Mouse (Mus musculus): Measurements from ENCODE around the gene Filip1. TPM values are rescaled to one million over a fixed set of nuclear protein-coding genes. Genes with fewer than 3 reads are reported as not detected.

Gene Filip1
- polyA plus RNA-seq, 1 experiment = 0.01 TPM

- no peak for TF ChIP-seq MYOG (IDR thresholded peaks at IDR 0.05; ENCODE audit: control insufficient read depth, extremely low read depth, insufficient read length)
- no peak for TF ChIP-seq CEBPB (IDR thresholded peaks at IDR 0.05; ENCODE audit: low read depth)
- TF ChIP-seq USF1 (IDR thresholded peaks at IDR 0.05; ENCODE audit: low read depth) = no peak
- TF ChIP-seq CTCF (IDR thresholded peaks at IDR 0.05; ENCODE audit: control insufficient read depth, insufficient read depth, insufficient read length) = no peak
- no peak for TF ChIP-seq FOSL1 (IDR thresholded peaks at IDR 0.05; ENCODE audit: insufficient read depth, low read length, poor library complexity, severe bottlenecking)
- no peak for TF ChIP-seq MAX (IDR thresholded peaks at IDR 0.05)
- TF ChIP-seq MYOD1 (IDR thresholded peaks at IDR 0.05; ENCODE audit: control insufficient read depth, insufficient read length, low read depth) = no peak
- Histone ChIP-seq H3K4me3 (ENCODE audit: insufficient read depth, poor library complexity, severe bottlenecking) (no peak overlapping the region), H3K36me3 (ENCODE audit: control insufficient read depth, insufficient read depth) (no peaks in the 10 kb centered on the region), H3K27me3 (ENCODE audit: control insufficient read depth, insufficient read depth, insufficient read length) (no peaks in the 10 kb centered on the region), H3ac (ENCODE audit: control insufficient read depth, insufficient read length, low read depth) (no peak overlapping the region), H3K79me2 (ENCODE audit: control insufficient read depth, insufficient read depth) (no peaks in the 10 kb centered on the region), H3K79me3 (ENCODE audit: low read depth) (no peaks in the 10 kb centered on the region)
Observed at GRCm38 (mm10) chr9:80021648-80022047, 9.0 kb upstream of the Filip1 start.

- H3K4me3 ChIP-seq (ENCODE audit: insufficient read depth, poor library complexity, severe bottlenecking) = no peak overlapping the region
- H3K79me2 ChIP-seq (ENCODE audit: control insufficient read depth, insufficient read depth) = no peaks in the 10 kb centered on the region
- no peak for TF ChIP-seq MYOD1 (IDR thresholded peaks at IDR 0.05; ENCODE audit: control insufficient read depth, insufficient read length, low read depth)
- H3K79me3 ChIP-seq (ENCODE audit: low read depth) = no peaks in the 10 kb centered on the region
- no peaks in the 10 kb centered on the region for H3K27me3 ChIP-seq (ENCODE audit: control insufficient read depth, insufficient read depth, insufficient read length)
- H3ac ChIP-seq (ENCODE audit: control insufficient read depth, insufficient read length, low read depth) = no peak overlapping the region
- H3K36me3 ChIP-seq (ENCODE audit: control insufficient read depth, insufficient read depth) = no peaks in the 10 kb centered on the region
Observed at GRCm38 (mm10) chr9:80020429-80020828, 7.8 kb upstream of the Filip1 start.

DNA sequence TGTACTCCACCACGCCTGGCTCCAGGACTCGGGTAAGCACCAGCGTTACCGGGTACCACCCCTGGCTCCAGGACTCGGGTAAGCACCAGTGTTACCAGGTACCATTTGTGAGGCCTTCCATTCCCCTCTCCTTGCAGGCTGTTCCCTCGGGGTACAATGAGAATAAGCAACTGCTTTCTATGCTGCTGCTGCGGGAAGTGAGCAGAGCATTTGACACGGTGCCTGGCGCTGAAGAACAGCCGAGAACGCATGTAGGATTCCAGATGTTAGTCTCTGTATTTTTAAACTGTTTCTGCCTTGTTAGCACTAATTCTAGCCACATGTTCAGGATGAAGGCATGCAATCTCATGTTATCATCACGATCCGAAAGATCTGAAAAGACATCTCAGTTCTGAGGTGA, 635 bp downstream of the Filip1 start:
- Histone ChIP-seq H3ac (ENCODE audit: control insufficient read depth, insufficient read length, low read depth) (no peak overlapping the region), H3K27me3 (ENCODE audit: control insufficient read depth, insufficient read depth, insufficient read length) (no peaks in the 10 kb centered on the region)

DNA sequence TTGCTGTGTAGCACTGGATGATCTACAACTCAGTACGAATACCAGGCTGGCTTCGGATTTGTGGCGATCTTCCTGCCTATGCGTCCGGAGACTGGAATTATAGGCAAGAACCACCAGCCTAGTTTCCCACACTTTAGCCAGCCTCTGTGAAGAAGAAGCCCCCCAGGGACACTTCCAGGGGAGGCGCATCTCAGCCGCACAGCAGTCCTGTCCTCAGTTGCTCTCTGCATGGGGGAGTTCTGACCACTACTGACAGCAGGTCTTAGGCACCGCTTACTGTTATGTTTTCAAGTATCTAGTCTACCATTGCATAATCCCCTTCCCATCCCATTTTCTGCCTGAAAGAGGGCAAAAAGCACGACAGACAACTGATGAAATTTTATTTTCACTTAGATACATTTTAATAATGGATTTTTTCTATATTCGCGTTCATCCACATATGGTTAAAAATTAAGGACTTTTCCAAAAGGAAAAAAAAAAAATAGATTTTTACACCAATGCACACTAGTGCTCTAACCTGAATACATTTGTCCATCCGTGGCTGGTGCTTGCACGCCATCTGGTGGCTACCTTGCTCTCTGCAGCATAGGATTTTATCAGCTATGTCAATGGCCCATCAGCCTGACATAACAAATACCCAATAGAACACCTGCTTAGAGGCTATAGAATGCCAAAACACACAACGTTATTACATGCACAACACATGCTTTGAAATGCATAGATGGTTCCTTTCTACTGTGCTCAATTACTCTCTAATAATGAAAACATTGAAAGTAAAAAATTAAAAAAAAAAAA, 10.1 kb downstream of the Filip1 start:
- no peaks in the 10 kb centered on the region for H3K79me3 ChIP-seq (ENCODE audit: low read depth)
- no peak overlapping the region for H3ac ChIP-seq (ENCODE audit: control insufficient read depth, insufficient read length, low read depth)
- H3K79me2 ChIP-seq (ENCODE audit: control insufficient read depth, insufficient read depth) = no peaks in the 10 kb centered on the region
- H3K4me3 ChIP-seq (ENCODE audit: insufficient read depth, poor library complexity, severe bottlenecking) = no peak overlapping the region
- TF ChIP-seq USF1 (IDR thresholded peaks at IDR 0.05; ENCODE audit: low read depth) (no peak), CTCF (IDR thresholded peaks at IDR 0.05; ENCODE audit: control insufficient read depth, insufficient read depth, insufficient read length) (peak; percentile 71)
- peaks cover 15% of the 10 kb centered on the region for H3K27me3 ChIP-seq (ENCODE audit: control insufficient read depth, insufficient read depth, insufficient read length)
- no peaks in the 10 kb centered on the region for H3K36me3 ChIP-seq (ENCODE audit: control insufficient read depth, insufficient read depth)

More for the DNA sequence above, 635 bp downstream of the Filip1 start:
- no peaks in the 10 kb centered on the region for H3K79me2 ChIP-seq (ENCODE audit: control insufficient read depth, insufficient read depth)
- no peak overlapping the region for H3K4me3 ChIP-seq (ENCODE audit: insufficient read depth, poor library complexity, severe bottlenecking)
- TF ChIP-seq MYOD1 (IDR thresholded peaks at IDR 0.05; ENCODE audit: control insufficient read depth, insufficient read length, low read depth) (no peak), CTCF (IDR thresholded peaks at IDR 0.05; ENCODE audit: control insufficient read depth, insufficient read depth, insufficient read length) (no peak), CEBPB (IDR thresholded peaks at IDR 0.05; ENCODE audit: low read depth) (no peak), MYOG (IDR thresholded peaks at IDR 0.05; ENCODE audit: control insufficient read depth, extremely low read depth, insufficient read length) (no peak), MAX (IDR thresholded peaks at IDR 0.05) (no peak), USF1 (IDR thresholded peaks at IDR 0.05; ENCODE audit: low read depth) (no peak), FOSL1 (IDR thresholded peaks at IDR 0.05; ENCODE audit: insufficient read depth, low read length, poor library complexity, severe bottlenecking) (no peak)
- H3K79me3 ChIP-seq (ENCODE audit: low read depth) = no peaks in the 10 kb centered on the region
- H3K36me3 ChIP-seq (ENCODE audit: control insufficient read depth, insufficient read depth) = no peaks in the 10 kb centered on the region

DNA sequence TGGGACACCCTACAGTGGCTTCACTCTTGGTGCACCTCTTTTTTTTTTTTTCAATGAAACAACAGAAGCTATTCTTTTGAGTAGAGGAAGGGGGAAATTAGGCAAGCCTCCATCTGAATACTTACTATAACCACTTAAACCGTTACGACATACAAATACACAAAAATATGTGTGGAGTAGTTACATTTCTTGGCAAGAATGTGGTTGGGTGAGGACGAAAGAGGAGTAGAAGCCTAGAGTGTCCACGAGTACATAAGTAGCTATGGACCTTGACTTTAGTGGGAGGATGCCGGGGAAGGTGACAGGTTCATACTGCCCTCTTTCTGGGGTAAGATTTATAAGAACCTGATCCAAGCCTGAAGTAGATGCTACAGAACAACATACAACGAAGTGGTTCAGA, 15.4 kb downstream of the Filip1 start:
- TF ChIP-seq FOSL1 (IDR thresholded peaks at IDR 0.05; ENCODE audit: insufficient read depth, low read length, poor library complexity, severe bottlenecking) (no peak), MAX (IDR thresholded peaks at IDR 0.05) (no peak), MYOG (IDR thresholded peaks at IDR 0.05; ENCODE audit: control insufficient read depth, extremely low read depth, insufficient read length) (no peak), USF1 (IDR thresholded peaks at IDR 0.05; ENCODE audit: low read depth) (no peak), CEBPB (IDR thresholded peaks at IDR 0.05; ENCODE audit: low read depth) (no peak), CTCF (IDR thresholded peaks at IDR 0.05; ENCODE audit: control insufficient read depth, insufficient read depth, insufficient read length) (no peak), MYOD1 (IDR thresholded peaks at IDR 0.05; ENCODE audit: control insufficient read depth, insufficient read length, low read depth) (no peak)
- no peak overlapping the region for H3ac ChIP-seq (ENCODE audit: control insufficient read depth, insufficient read length, low read depth)
- H3K4me3 ChIP-seq (ENCODE audit: insufficient read depth, poor library complexity, severe bottlenecking) = no peak overlapping the region
- H3K79me2 ChIP-seq (ENCODE audit: control insufficient read depth, insufficient read depth) = no peaks in the 10 kb centered on the region
- H3K27me3 ChIP-seq (ENCODE audit: control insufficient read depth, insufficient read depth, insufficient read length) = peaks cover 15% of the 10 kb centered on the region
- H3K36me3 ChIP-seq (ENCODE audit: control insufficient read depth, insufficient read depth) = no peaks in the 10 kb centered on the region
- H3K79me3 ChIP-seq (ENCODE audit: low read depth) = no peaks in the 10 kb centered on the region

DNA sequence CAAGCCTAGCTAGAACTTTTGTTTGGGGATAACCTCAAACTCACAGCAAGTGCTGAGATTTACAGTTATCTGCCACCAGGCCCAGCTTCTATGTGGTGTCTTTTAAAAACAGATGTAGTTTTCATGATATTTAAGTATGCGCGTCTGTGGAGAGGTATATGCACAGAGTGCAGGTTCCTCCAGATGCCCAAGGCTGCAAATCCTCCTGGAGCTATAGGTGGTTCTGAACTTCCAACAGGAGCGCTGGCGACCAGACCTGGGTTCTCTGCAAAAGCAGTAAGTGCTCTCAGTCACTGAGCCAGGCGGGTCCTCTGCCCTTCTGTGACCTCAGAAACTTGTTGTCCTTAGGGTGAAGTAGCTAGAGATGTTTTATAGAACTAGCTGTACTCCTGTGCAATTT, 18.4 kb downstream of the Filip1 start:
- no peak overlapping the region for H3ac ChIP-seq (ENCODE audit: control insufficient read depth, insufficient read length, low read depth)
- no peaks in the 10 kb centered on the region for H3K79me2 ChIP-seq (ENCODE audit: control insufficient read depth, insufficient read depth)
- peaks cover 3% of the 10 kb centered on the region for H3K27me3 ChIP-seq (ENCODE audit: control insufficient read depth, insufficient read depth, insufficient read length)
- no peak overlapping the region for H3K4me3 ChIP-seq (ENCODE audit: insufficient read depth, poor library complexity, severe bottlenecking)
- H3K36me3 ChIP-seq (ENCODE audit: control insufficient read depth, insufficient read depth) = no peaks in the 10 kb centered on the region
- TF ChIP-seq CTCF (IDR thresholded peaks at IDR 0.05; ENCODE audit: control insufficient read depth, insufficient read depth, insufficient read length) (no peak), MYOD1 (IDR thresholded peaks at IDR 0.05; ENCODE audit: control insufficient read depth, insufficient read length, low read depth) (no peak), USF1 (IDR thresholded peaks at IDR 0.05; ENCODE audit: low read depth) (no peak), CEBPB (IDR thresholded peaks at IDR 0.05; ENCODE audit: low read depth) (no peak), MAX (IDR thresholded peaks at IDR 0.05) (no peak), FOSL1 (IDR thresholded peaks at IDR 0.05; ENCODE audit: insufficient read depth, low read length, poor library complexity, severe bottlenecking) (no peak), MYOG (IDR thresholded peaks at IDR 0.05; ENCODE audit: control insufficient read depth, extremely low read depth, insufficient read length) (no peak)
- no peaks in the 10 kb centered on the region for H3K79me3 ChIP-seq (ENCODE audit: low read depth)

Data from C2C12 (cell line).